Mouse (Mus musculus) stomach, postnatal 0 days (tissue): ENCODE measurements around the gene Sspn.

Experiments used
- CTCF ChIP-seq: IDR thresholded peaks from 2 replicates; pipeline ENCODE4 v1.5.1; 2016; ENCODE audit warnings: antibody characterized with exemption, low read depth, mild to moderate bottlenecking, moderate library complexity
- EP300 ChIP-seq: optimal IDR thresholded peaks from 2 replicates; pipeline ENCODE3; 2016; ENCODE audit warnings: antibody characterized with exemption

GRCm38 (mm10) chr6:145981074-145981473 is 49.6 kb downstream of the Sspn start:
- no peak for TF ChIP-seq CTCF
- no peak for TF ChIP-seq EP300
